Mouse (Mus musculus): Measurements from ENCODE around the gene Ddx27. TPM values are rescaled to one million over a fixed set of nuclear protein-coding genes. Genes with fewer than 3 reads are reported as not detected.
A peak's percentile ranks its signal among the peaks of the same experiment; 100 is the strongest.

Gene Ddx27
- polyA plus RNA-seq, 1 experiment from 2014 or later: 37.9 TPM

DNA sequence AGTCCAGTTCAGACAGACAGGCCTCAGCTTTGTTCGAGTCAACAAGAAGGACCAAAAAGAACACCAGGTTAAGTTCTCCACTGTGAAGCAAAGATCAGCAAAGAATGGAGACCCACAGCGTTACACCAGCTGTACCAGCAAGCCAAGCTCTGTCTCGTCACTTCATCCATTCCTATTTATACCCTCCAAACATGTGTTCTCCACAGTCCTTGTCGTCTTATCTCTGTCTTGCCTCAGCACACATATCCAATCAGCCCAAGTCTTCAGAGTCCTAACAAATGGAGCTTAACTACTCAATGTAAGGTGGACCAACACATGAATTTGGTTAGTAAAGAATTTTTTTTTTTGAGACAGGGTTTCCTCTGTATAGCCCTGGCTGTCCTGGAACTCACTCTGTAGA is 5.5 kb upstream of the Ddx27 start:
- Histone ChIP-seq H3K9ac (ENCODE audit: low read depth, low read length) (no peak overlapping the region), H3K4me2 (replicated peaks; ENCODE audit: low read depth, low read length) (no peak overlapping the region), H3K36me3 (ENCODE audit: control insufficient read depth, insufficient read depth, low read length) (no peaks in the 10 kb centered on the region), H3K27ac (ENCODE audit: low read depth, low read length) (no peak overlapping the region), H3K4me3 (ENCODE audit: low read depth, low read length) (no peak overlapping the region), H3K27me3 (ENCODE audit: control insufficient read depth, insufficient read depth, low read length) (no peaks in the 10 kb centered on the region), H3K9me3 (ENCODE audit: control insufficient read depth, low read length) (no peaks in the 10 kb centered on the region), H3K4me1 (replicated peaks; ENCODE audit: control insufficient read depth, insufficient read depth, low read length) (no peaks in the 10 kb centered on the region)
- DNase-seq (ENCODE audit: low spot score) (no peak), ATAC-seq (ENCODE audit: low FRiP score) (no peak)
- WGBS: 85% methylated on average over 4 of the region's 4 CpGs

DNA sequence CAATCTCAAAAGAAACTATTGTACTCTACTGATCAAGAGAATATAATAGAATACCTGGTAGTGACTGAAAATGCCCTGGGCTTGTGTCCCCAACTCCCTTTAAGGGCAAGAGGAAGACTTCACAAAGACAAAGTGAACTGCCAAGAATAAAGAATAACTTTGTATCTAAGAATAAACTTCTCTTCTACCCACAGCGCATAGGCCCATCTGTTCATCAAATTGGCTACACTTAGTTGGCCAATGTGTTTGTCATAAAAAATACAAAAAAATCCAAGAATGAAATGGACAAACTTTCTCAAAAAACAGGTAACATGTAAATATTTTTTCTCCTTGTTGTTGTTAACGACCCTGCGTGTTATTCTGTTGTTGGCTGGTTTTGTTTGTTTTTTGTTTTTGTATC is 4.4 kb upstream of the Ddx27 start:
- WGBS: 89% methylated on average over 3 of the region's 3 CpGs
- ATAC-seq (ENCODE audit: low FRiP score): no peak

GRCm38 (mm10) chr2:167015382-167015718 is 357 bp downstream of the Ddx27 start:
- peak overlapping the region; percentile 83 for H3K9ac ChIP-seq (ENCODE audit: low read depth, low read length)
- peak; percentile 84 for ATAC-seq (ENCODE audit: low FRiP score)
- under 1% methylated on average over 20 of the region's 21 CpGs for WGBS
- H3K27ac ChIP-seq (ENCODE audit: low read depth, low read length): 0 out of 2 replicates have a peak overlapping the region, but pooled peaks have one; percentile 10
- peak overlapping the region; percentile 90 for H3K4me2 ChIP-seq (replicated peaks; ENCODE audit: low read depth, low read length)
- no peaks in the 10 kb centered on the region for H3K9me3 ChIP-seq (ENCODE audit: control insufficient read depth, low read length)
- H3K27me3 ChIP-seq (ENCODE audit: control insufficient read depth, insufficient read depth, low read length): no peaks in the 10 kb centered on the region
- H3K4me1 ChIP-seq (replicated peaks; ENCODE audit: control insufficient read depth, insufficient read depth, low read length): peaks cover 8% of the 10 kb centered on the region
- peaks cover 5% of the 10 kb centered on the region; the same call in 1 of the 2 replicates for H3K36me3 ChIP-seq (ENCODE audit: control insufficient read depth, insufficient read depth, low read length)
- peak overlapping the region; percentile 95 for H3K4me3 ChIP-seq (ENCODE audit: low read depth, low read length)
- DNase-seq (ENCODE audit: low spot score): no peak

More for the DNA sequence above, 4.4 kb upstream of the Ddx27 start:
- DNase-seq (ENCODE audit: low spot score): no peak
- no peak overlapping the region for H3K27ac ChIP-seq (ENCODE audit: low read depth, low read length)
- H3K9me3 ChIP-seq (ENCODE audit: control insufficient read depth, low read length): no peaks in the 10 kb centered on the region
- H3K27me3 ChIP-seq (ENCODE audit: control insufficient read depth, insufficient read depth, low read length): no peaks in the 10 kb centered on the region
- H3K4me2 ChIP-seq (replicated peaks; ENCODE audit: low read depth, low read length): no peak overlapping the region
- H3K4me3 ChIP-seq (ENCODE audit: low read depth, low read length): no peak overlapping the region
- H3K9ac ChIP-seq (ENCODE audit: low read depth, low read length): no peak overlapping the region
- no peaks in the 10 kb centered on the region for H3K36me3 ChIP-seq (ENCODE audit: control insufficient read depth, insufficient read depth, low read length)
- H3K4me1 ChIP-seq (replicated peaks; ENCODE audit: control insufficient read depth, insufficient read depth, low read length): no peaks in the 10 kb centered on the region

- ATAC-seq (ENCODE audit: low FRiP score) (no peak), DNase-seq (ENCODE audit: low spot score) (no peak)
- Histone ChIP-seq H3K27ac (ENCODE audit: low read depth, low read length) (no peak overlapping the region), H3K27me3 (ENCODE audit: control insufficient read depth, insufficient read depth, low read length) (no peaks in the 10 kb centered on the region), H3K9me3 (ENCODE audit: control insufficient read depth, low read length) (no peaks in the 10 kb centered on the region), H3K9ac (ENCODE audit: low read depth, low read length) (no peak overlapping the region), H3K4me3 (ENCODE audit: low read depth, low read length) (no peak overlapping the region), H3K36me3 (ENCODE audit: control insufficient read depth, insufficient read depth, low read length) (peaks cover 9% of the 10 kb centered on the region), H3K4me1 (replicated peaks; ENCODE audit: control insufficient read depth, insufficient read depth, low read length) (peaks cover 8% of the 10 kb centered on the region), H3K4me2 (replicated peaks; ENCODE audit: low read depth, low read length) (no peak overlapping the region)
- 95% methylated on average over 10 of the region's 10 CpGs for WGBS
These were observed 4.4 kb downstream of the Ddx27 start for GRCm38 (mm10) chr2:167019396-167019795.

- no peaks in the 10 kb centered on the region for H3K27me3 ChIP-seq (ENCODE audit: control insufficient read depth, insufficient read depth, low read length)
- no peaks in the 10 kb centered on the region for H3K4me1 ChIP-seq (replicated peaks; ENCODE audit: control insufficient read depth, insufficient read depth, low read length)
- 97% methylated on average over 7 of the region's 7 CpGs for WGBS
- H3K4me3 ChIP-seq (ENCODE audit: low read depth, low read length): no peak overlapping the region
- H3K4me2 ChIP-seq (replicated peaks; ENCODE audit: low read depth, low read length): no peak overlapping the region
- H3K27ac ChIP-seq (ENCODE audit: low read depth, low read length): no peak overlapping the region
- peaks cover 27% of the 10 kb centered on the region; the same call in 1 of the 2 replicates for H3K36me3 ChIP-seq (ENCODE audit: control insufficient read depth, insufficient read depth, low read length)
- no peak overlapping the region for H3K9ac ChIP-seq (ENCODE audit: low read depth, low read length)
- no peaks in the 10 kb centered on the region for H3K9me3 ChIP-seq (ENCODE audit: control insufficient read depth, low read length)
- DNase-seq (ENCODE audit: low spot score): no peak
- ATAC-seq (ENCODE audit: low FRiP score): no peak
These were observed 13.6 kb downstream of the Ddx27 start for GRCm38 (mm10) chr2:167028553-167028952.

- WGBS: 96% methylated on average over 4 of the region's 4 CpGs
- no peaks in the 10 kb centered on the region for H3K9me3 ChIP-seq (ENCODE audit: control insufficient read depth, low read length)
- H3K27me3 ChIP-seq (ENCODE audit: control insufficient read depth, insufficient read depth, low read length): no peaks in the 10 kb centered on the region
- H3K4me1 ChIP-seq (replicated peaks; ENCODE audit: control insufficient read depth, insufficient read depth, low read length): no peaks in the 10 kb centered on the region
- H3K4me2 ChIP-seq (replicated peaks; ENCODE audit: low read depth, low read length): no peak overlapping the region
- DNase-seq (ENCODE audit: low spot score) (no peak), ATAC-seq (ENCODE audit: low FRiP score) (no peak)
- peaks cover 29% of the 10 kb centered on the region for H3K36me3 ChIP-seq (ENCODE audit: control insufficient read depth, insufficient read depth, low read length)
- H3K9ac ChIP-seq (ENCODE audit: low read depth, low read length): no peak overlapping the region
- H3K4me3 ChIP-seq (ENCODE audit: low read depth, low read length): no peak overlapping the region
- no peak overlapping the region for H3K27ac ChIP-seq (ENCODE audit: low read depth, low read length)
These were observed 15.5 kb downstream of the Ddx27 start for GRCm38 (mm10) chr2:167030507-167030906.

GRCm38 (mm10) chr2:167037710-167038109 is 22.7 kb downstream of the Ddx27 start:
- peaks cover 26% of the 10 kb centered on the region for H3K36me3 ChIP-seq (ENCODE audit: control insufficient read depth, insufficient read depth, low read length)

GRCm38 (mm10) chr2:167038297-167038696 is 23.3 kb downstream of the Ddx27 start:
- Histone ChIP-seq H3K4me3 (ENCODE audit: low read depth, low read length) (no peak overlapping the region), H3K27me3 (ENCODE audit: control insufficient read depth, insufficient read depth, low read length) (no peaks in the 10 kb centered on the region), H3K36me3 (ENCODE audit: control insufficient read depth, insufficient read depth, low read length) (peaks cover 26% of the 10 kb centered on the region), H3K4me1 (replicated peaks; ENCODE audit: control insufficient read depth, insufficient read depth, low read length) (no peaks in the 10 kb centered on the region), H3K9ac (ENCODE audit: low read depth, low read length) (no peak overlapping the region), H3K9me3 (ENCODE audit: control insufficient read depth, low read length) (no peaks in the 10 kb centered on the region), H3K4me2 (replicated peaks; ENCODE audit: low read depth, low read length) (no peak overlapping the region), H3K27ac (ENCODE audit: low read depth, low read length) (no peak overlapping the region)
- WGBS: 93% methylated on average over 6 of the region's 6 CpGs
- DNase-seq (ENCODE audit: low spot score): no peak
- no peak for ATAC-seq (ENCODE audit: low FRiP score)

More at GRCm38 (mm10) chr2:167037710-167038109, 22.7 kb downstream of the Ddx27 start:
- Histone ChIP-seq H3K4me1 (replicated peaks; ENCODE audit: control insufficient read depth, insufficient read depth, low read length) (no peaks in the 10 kb centered on the region), H3K9ac (ENCODE audit: low read depth, low read length) (no peak overlapping the region), H3K27me3 (ENCODE audit: control insufficient read depth, insufficient read depth, low read length) (no peaks in the 10 kb centered on the region), H3K9me3 (ENCODE audit: control insufficient read depth, low read length) (no peaks in the 10 kb centered on the region), H3K4me3 (ENCODE audit: low read depth, low read length) (no peak overlapping the region), H3K27ac (ENCODE audit: low read depth, low read length) (no peak overlapping the region), H3K4me2 (replicated peaks; ENCODE audit: low read depth, low read length) (no peak overlapping the region)
- WGBS: 95% methylated on average over 12 of the region's 12 CpGs
- ATAC-seq (ENCODE audit: low FRiP score) (no peak), DNase-seq (ENCODE audit: low spot score) (no peak)

DNA sequence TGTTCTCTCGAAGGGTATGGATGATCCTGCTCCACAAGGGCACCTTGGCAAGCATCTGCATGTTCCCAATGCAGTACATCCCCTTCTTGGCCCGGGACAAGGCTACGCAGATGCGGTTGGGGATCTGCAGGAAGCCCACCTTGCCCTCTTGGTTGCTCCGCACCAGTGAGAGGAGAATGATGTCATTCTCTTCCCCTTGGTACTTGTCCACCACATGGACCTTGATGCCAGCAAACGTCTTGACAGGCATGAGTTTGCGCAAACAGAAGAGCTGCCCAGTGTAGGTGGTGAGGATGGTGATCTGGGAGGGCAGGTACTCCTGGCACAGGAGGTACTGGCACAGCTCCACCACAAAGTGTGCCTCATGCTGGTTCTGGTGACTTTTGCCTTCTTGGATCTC is 23.7 kb downstream of the Ddx27 start:
- H3K9ac ChIP-seq (ENCODE audit: low read depth, low read length): no peak overlapping the region
- peaks cover 23% of the 10 kb centered on the region for H3K36me3 ChIP-seq (ENCODE audit: control insufficient read depth, insufficient read depth, low read length)
- H3K4me2 ChIP-seq (replicated peaks; ENCODE audit: low read depth, low read length): no peak overlapping the region
- DNase-seq (ENCODE audit: low spot score) (no peak), ATAC-seq (ENCODE audit: low FRiP score) (no peak)
- WGBS: 97% methylated on average over 7 of the region's 7 CpGs
- H3K9me3 ChIP-seq (ENCODE audit: control insufficient read depth, low read length): no peaks in the 10 kb centered on the region
- no peak overlapping the region for H3K4me3 ChIP-seq (ENCODE audit: low read depth, low read length)
- H3K4me1 ChIP-seq (replicated peaks; ENCODE audit: control insufficient read depth, insufficient read depth, low read length): no peaks in the 10 kb centered on the region
- no peak overlapping the region for H3K27ac ChIP-seq (ENCODE audit: low read depth, low read length)
- H3K27me3 ChIP-seq (ENCODE audit: control insufficient read depth, insufficient read depth, low read length): no peaks in the 10 kb centered on the region

All from hindbrain, embryonic 11.5 days (tissue).